Mouse (Mus musculus) ES-E14 (cell line): ENCODE measurements around the gene Mcts2. TPM values are rescaled to one million over a fixed set of nuclear protein-coding genes. Genes with fewer than 3 reads are reported as not detected.

Source experiments
- DNase-seq: peaks from one replicate; pipeline ENCODE4 v3.0.0-alpha.2; 2013; ENCODE audit warnings: low read depth, low spot score
- H3K27ac ChIP-seq: 2 replicates; pipeline ENCODE4 v1.5.1; 2012; ENCODE audit warnings: low read depth, mild to moderate bottlenecking, low read length, moderate library complexity, mixed read lengths; ENCODE audit not compliant: poor library complexity, insufficient read depth, severe bottlenecking
- H3K36me3 ChIP-seq: 2 replicates; pipeline ENCODE4 v1.6.1; 2012; ENCODE audit warnings: mild to moderate bottlenecking, low read length, moderate library complexity, mixed read lengths; ENCODE audit not compliant: control insufficient read depth, poor library complexity, insufficient read depth, severe bottlenecking
- H3K4me1 ChIP-seq, 2 experiments: fragments of 150-350 bp in 1 of 2; sonication (generic) in 1 of 2; 2 replicates each; pipeline ENCODE4 v1.6.1; 2012; ENCODE audit warnings: low read length in 2 of 2, mild to moderate bottlenecking in 1 of 2, mixed read lengths in 1 of 2; ENCODE audit not compliant: control insufficient read depth in 2 of 2, insufficient read depth in 2 of 2, poor library complexity in 1 of 2
- H3K4me3 ChIP-seq, 2 experiments: fragments of 150-350 bp in 1 of 2; sonication (generic) in 1 of 2; 2 replicates each; pipeline ENCODE4 v1.5.1; 2012; ENCODE audit warnings: low read length in 2 of 2, low read depth in 1 of 2, mild to moderate bottlenecking in 1 of 2, mixed read lengths in 1 of 2; ENCODE audit not compliant: insufficient read depth in 1 of 2, poor library complexity in 1 of 2, severe bottlenecking in 1 of 2
- H3K9ac ChIP-seq: 2 replicates; pipeline ENCODE4 v1.6.1; 2012; ENCODE audit warnings: low read depth, mild to moderate bottlenecking, low read length, mixed read lengths; ENCODE audit not compliant: poor library complexity, insufficient read depth, severe bottlenecking
- H3K9me3 ChIP-seq: fragments of 150-350 bp; sonication (generic); 2 replicates; pipeline ENCODE4 v1.6.1; 2012; ENCODE audit warnings: low read depth, mild to moderate bottlenecking, low read length; ENCODE audit not compliant: control insufficient read depth, insufficient read depth
- CHD2 ChIP-seq: IDR thresholded peaks from 2 replicates; pipeline ENCODE4 v1.6.1; 2014; ENCODE audit warnings: mild to moderate bottlenecking, low read depth, low read length, inconsistent platforms
- HCFC1 ChIP-seq: IDR thresholded peaks from 2 replicates; pipeline ENCODE4 v1.6.1; 2012; ENCODE audit warnings: low read length, inconsistent platforms, borderline replicate concordance; ENCODE audit not compliant: insufficient read depth
- MAFK ChIP-seq: IDR thresholded peaks from 2 replicates; pipeline ENCODE4 v1.6.1; 2014; ENCODE audit warnings: mild to moderate bottlenecking, low read depth, low read length, inconsistent platforms; ENCODE audit not compliant: insufficient read depth
- ZC3H11A ChIP-seq: IDR thresholded peaks from 2 replicates; pipeline ENCODE4 v1.6.1; 2012; ENCODE audit warnings: low read depth, mild to moderate bottlenecking, inconsistent platforms, low read length, borderline replicate concordance
- ZNF384 ChIP-seq: IDR thresholded peaks from 2 replicates; pipeline ENCODE4 v1.6.1; 2012; ENCODE audit warnings: low read depth, low read length, inconsistent platforms
- in situ Hi-C, 2 experiments: fragments of 600-800 bp; cut with MboI; formaldehyde crosslinking; loops; one replicate each; pipeline ENCODE4 v1.15.1; 2025; ENCODE audit warnings: low sequenced_read_pairs in 2 of 2, inconsistent platforms in 1 of 2; ENCODE audit not compliant: unreplicated experiment in 2 of 2
- total RNA-seq: library from RNA; depleted of rRNA; stranded (reverse); fragments of 300-350 nt; gene quantifications from 2 replicates; pipeline ENCODE4 v1.2.3, GENCODE M21; 2012

Mcts2 gene
- total RNA-seq, 1 experiment: 87.4 TPM

DNA sequence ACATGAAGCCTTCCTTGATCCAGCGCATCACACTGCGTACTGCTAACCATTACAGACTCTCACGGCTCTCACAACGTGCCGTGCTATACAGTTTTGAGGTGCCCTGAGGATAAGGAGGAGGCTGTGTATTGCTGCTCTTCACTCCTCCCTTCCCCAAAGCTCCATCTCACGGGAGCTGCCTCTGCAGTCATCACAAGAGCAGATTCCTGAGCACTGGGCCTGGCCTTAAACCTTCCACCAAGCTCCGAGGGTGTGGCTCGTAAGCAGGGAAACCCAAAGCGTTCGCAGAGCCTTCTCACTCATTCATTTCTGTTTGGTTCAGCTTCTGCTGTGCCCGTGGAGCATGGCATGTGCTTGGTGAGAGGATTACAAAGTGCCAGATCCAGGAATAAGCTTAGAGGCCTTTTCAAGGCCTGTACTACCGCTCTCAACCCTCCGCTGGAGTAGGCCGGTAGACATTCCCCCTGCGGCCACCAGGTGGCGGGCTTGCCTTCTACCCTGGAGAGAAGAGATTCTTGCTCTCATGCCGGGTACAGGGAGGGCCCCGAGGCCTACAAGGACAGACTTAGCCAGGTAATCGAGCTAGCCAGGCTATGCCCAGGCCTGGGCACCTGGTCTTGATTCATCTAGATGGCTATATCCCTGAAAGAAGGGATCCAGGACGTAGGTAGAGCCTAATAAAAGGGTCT is 9.8 kb downstream of the Mcts2 start:
- peak overlapping the region in 1 of 2 experiments; percentile 7; a peak in 1 of 4 replicates for H3K4me3 ChIP-seq
- TF ChIP-seq ZC3H11A (peak; percentile 72; the same call in 1 of the 2 replicates), HCFC1 (no peak)

DNA sequence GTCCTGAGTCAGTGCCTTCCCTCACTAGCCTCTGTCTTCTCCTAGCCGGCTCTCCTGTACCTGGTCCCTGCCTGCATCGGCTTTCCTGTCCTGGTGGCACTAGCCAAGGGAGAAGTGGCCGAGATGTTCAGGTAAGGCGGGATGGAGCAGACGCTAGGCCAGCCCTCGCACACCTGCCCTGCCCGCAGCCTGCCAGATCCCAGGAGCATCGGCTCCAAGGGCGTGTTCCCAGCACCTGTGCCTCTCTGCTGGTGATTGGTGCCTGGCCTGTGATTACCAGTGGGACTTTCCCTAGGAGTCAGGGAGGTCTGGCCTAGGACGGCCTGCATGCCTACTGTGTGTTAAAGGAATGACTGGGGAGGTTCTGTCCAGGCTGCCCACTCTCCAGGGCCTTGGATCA is 13.3 kb downstream of the Mcts2 start:
- DNase-seq: no peak
- Histone ChIP-seq H3K4me1 (peaks cover 9 to 48% of the 10 kb centered on the region in 2 experiments; a peak in 3 of 4 replicates), H3K27ac (no peak overlapping the region), H3K36me3 (peaks cover 37% of the 10 kb centered on the region; the same call in 1 of the 2 replicates), H3K9ac (no peak overlapping the region), H3K9me3 (no peaks in the 10 kb centered on the region), H3K4me3 (no peak overlapping the region)
- TF ChIP-seq ZC3H11A (no peak), CHD2 (no peak), HCFC1 (no peak), MAFK (no peak), ZNF384 (no peak)
- in situ Hi-C loops: loop anchor here in 1 of 2 experiments (5.0 kb wide), 1 partner anchor 37 kb away; the partner anchor contains the start of gene Id1

More for the DNA sequence above, 9.8 kb downstream of the Mcts2 start:
- Histone ChIP-seq H3K36me3 (peaks cover 22% of the 10 kb centered on the region; the same call in 1 of the 2 replicates), H3K9ac (peak overlapping the region; percentile 87), H3K4me1 (peaks cover 9 to 48% of the 10 kb centered on the region in 2 experiments; a peak in 3 of 4 replicates), H3K27ac (peak overlapping the region; percentile 65), H3K9me3 (no peaks in the 10 kb centered on the region)
- peak; percentile 85 for DNase-seq
- in situ Hi-C loops: loop anchor here in 1 of 2 experiments (10.0 kb wide), 1 partner anchor 68 kb away; no protein-coding TSS in a partner anchor

DNA sequence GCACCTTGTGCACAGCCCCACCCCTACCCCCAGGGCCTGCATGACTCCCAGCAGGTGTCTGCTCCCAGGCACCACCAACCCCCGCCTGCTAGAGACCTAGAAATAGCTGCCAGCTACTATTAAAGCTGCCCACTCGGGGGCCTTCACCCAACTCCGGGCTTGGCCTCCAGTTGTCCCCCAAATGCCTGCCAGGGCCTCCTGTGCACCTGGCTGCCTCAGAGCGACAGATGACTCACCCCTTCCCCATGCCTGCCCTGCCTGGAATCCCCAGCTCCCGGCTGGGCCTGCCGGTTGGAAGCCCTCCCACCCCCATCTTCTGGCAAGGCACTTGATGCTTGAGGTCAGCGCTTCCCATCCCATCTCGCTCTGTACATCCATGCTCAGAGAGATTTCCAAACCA is 13.9 kb downstream of the Mcts2 start:
- in situ Hi-C loops: loop anchor here in 1 of 2 experiments (5.0 kb wide), 1 partner anchor 37 kb away; the partner anchor contains the start of gene Id1
- peaks cover 38% of the 10 kb centered on the region; the same call in 1 of the 2 replicates for H3K36me3 ChIP-seq
- no peaks in the 10 kb centered on the region for H3K9me3 ChIP-seq
- DNase-seq: no peak
- no peak overlapping the region for H3K9ac ChIP-seq
- peaks cover 9 to 43% of the 10 kb centered on the region in 2 experiments; a peak in 3 of 4 replicates for H3K4me1 ChIP-seq
- TF ChIP-seq MAFK (no peak), HCFC1 (no peak), ZC3H11A (no peak), CHD2 (no peak), ZNF384 (no peak)
- no peak overlapping the region for H3K27ac ChIP-seq
- no peak overlapping the region for H3K4me3 ChIP-seq

DNA sequence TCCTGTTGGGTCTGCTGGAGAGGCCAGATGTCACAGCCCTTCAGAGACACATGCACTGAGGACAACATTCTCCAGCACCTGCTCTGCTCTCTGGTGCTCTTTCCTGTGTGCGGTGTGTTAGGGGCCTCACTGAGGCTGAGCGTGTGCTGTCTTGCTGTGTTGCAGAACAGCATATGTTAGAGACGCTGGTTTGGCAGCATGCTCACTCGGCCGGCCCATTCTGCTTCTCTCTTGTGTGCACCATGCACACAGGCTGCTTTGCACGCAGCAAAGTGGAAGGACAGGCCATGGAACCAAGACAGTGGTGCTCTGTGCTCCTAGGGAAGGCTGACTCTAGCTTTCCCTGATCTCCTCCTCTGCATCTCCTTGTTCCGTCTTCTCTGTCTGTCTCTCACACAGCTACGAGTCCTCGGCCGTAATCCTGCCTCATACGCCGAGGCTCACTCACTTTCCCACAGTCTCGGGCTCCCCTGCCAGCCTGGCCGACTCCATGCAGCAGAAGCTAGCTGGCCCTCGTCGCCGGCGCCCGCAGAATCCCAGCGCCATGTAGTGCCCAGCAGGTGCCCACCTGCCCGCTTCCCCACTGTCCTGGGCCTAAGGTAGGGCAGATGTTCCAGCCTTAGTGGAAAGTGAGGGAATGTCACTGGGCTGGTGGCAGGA is 16.9 kb downstream of the Mcts2 start:
- peaks cover 32% of the 10 kb centered on the region; the same call in 1 of the 2 replicates for H3K36me3 ChIP-seq
- H3K4me3 ChIP-seq: peak overlapping the region; percentile 10 to 34; a peak in 3 of 4 replicates
- H3K9ac ChIP-seq: peak overlapping the region; percentile 27
- no peak for DNase-seq
- peaks cover 8 to 41% of the 10 kb centered on the region in 2 experiments; a peak in 3 of 4 replicates for H3K4me1 ChIP-seq
- in situ Hi-C loops: loop anchor here in 1 of 2 experiments (5.0 kb wide), 1 partner anchor 34 kb away; the partner anchor contains the start of gene Id1
- H3K27ac ChIP-seq: no peak overlapping the region
- H3K9me3 ChIP-seq: no peaks in the 10 kb centered on the region
- TF ChIP-seq CHD2 (no peak), ZC3H11A (no peak), MAFK (no peak), ZNF384 (no peak), HCFC1 (no peak)
